Mouse (Mus musculus) liver, embryonic 16.5 days (tissue): ENCODE measurements around the gene Rtl10. TPM values are rescaled to one million over a fixed set of nuclear protein-coding genes. Genes with fewer than 3 reads are reported as not detected.

ENCODE experiments used
- ATAC-seq: fragments of 200-750 bp; cut with Nextera tagmentation; 2 replicates; pipeline ENCODE4 v1.8.0; 2017; ENCODE audit warnings: low read depth, mild to moderate bottlenecking, moderate number of reproducible peaks, moderate library complexity
- H3K27ac ChIP-seq: fragments of 300-500 bp; sonication (generic); 2 replicates; pipeline ENCODE4 v1.5.1; 2014; ENCODE audit warnings: mild to moderate bottlenecking, low read length
- H3K27me3 ChIP-seq: fragments of 300-500 bp; sonication (generic); 2 replicates; pipeline ENCODE4 v1.6.1; 2014; ENCODE audit warnings: low read depth, low read length, mixed read lengths; ENCODE audit not compliant: control insufficient read depth, insufficient read depth
- H3K36me3 ChIP-seq: fragments of 300-500 bp; sonication (generic); 2 replicates; pipeline ENCODE4 v1.6.1; 2014; ENCODE audit warnings: mild to moderate bottlenecking; ENCODE audit not compliant: control insufficient read depth, insufficient read depth
- H3K4me1 ChIP-seq: fragments of 300-500 bp; sonication (generic); 2 replicates; pipeline ENCODE4 v1.6.1; 2014; ENCODE audit warnings: low read depth, low read length, mixed read lengths; ENCODE audit not compliant: control insufficient read depth
- H3K4me2 ChIP-seq: fragments of 300-500 bp; sonication (generic); 2 replicates; pipeline ENCODE4 v1.6.1; 2014; ENCODE audit warnings: low read depth, low read length, mixed read lengths
- H3K4me3 ChIP-seq: fragments of 300-500 bp; sonication (generic); 2 replicates; pipeline ENCODE4 v1.5.1; 2014; ENCODE audit warnings: low read depth, mild to moderate bottlenecking, low read length
- H3K9ac ChIP-seq: fragments of 300-500 bp; sonication (generic); 2 replicates; pipeline ENCODE4 v1.6.1; 2014; ENCODE audit warnings: low read depth, low read length
- H3K9me3 ChIP-seq: fragments of 300-500 bp; sonication (generic); replicated peaks from 2 replicates; pipeline ENCODE4 v1.6.1; 2016; ENCODE audit warnings: low read length; ENCODE audit not compliant: control insufficient read depth
- WGBS: fragments of 180-500 bp; shearing (Covaris S2); extraction: QIAGEN DNeasy Blood & Tissue Kit; methylation state at CpG from one replicate; pipeline ENCODE4 v1.1.7; 2014; ENCODE audit not compliant: insufficient replicate concordance; 5-methylcytosine and 5-hydroxymethylcytosine counted together
- polyA plus RNA-seq: library from polyadenylated mRNA; unstranded; fragments of >200 nt; fragmentation: Nextera tagmentation; extraction: Ambion mirVana; gene quantifications from 2 replicates; pipeline ENCODE4 v1.2.1, GENCODE M21; 2015

Rtl10 gene
- polyA plus RNA-seq, 1 experiment from 2014 or later = 0.54 TPM

DNA sequence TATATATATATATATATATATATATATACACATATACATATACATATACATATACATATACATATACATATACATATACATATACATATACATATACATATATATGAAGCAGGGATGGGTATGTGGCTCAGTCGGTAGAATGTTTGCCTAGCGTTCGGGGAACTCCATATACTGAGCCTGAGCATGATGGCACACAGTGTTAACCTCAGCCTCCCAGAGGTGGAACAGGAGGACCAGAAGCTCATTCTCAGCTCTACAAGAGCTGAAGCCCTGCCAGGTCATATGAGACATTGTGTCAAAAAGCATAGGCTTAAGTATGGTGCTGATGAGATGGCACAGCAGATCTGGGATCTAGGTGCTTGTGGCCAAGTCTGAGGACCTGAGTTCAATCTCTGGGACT, 8.4 kb upstream of the Rtl10 start:
- WGBS = 95% methylated on average over 3 of the region's 3 CpGs
- no peak overlapping the region for H3K4me3 ChIP-seq
- ATAC-seq = no peak

DNA sequence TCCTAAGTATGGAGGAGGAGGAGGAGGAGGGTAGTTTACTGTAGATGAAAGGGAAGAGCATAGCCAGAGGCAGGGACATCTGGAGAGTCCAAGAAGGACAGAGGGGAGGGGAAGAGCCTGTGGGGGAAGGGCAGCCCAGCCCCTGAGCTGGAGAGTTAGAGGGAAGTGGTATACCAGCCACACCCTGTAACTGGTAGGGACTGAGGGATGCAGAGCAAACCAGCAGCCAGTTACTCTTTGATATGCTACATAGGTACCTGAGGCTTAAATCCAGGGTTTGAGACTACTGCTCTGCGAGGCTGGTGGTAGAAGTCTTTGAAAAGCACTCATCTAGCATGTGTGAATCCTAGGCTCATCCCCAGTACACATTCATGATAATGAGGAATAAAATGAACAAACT, 7.8 kb upstream of the Rtl10 start:
- no peaks in the 10 kb centered on the region for H3K4me1 ChIP-seq

More for the DNA sequence above, 8.4 kb upstream of the Rtl10 start:
- H3K27ac ChIP-seq = no peak overlapping the region
- no peak overlapping the region for H3K9ac ChIP-seq
- no peaks in the 10 kb centered on the region for H3K36me3 ChIP-seq
- no peaks in the 10 kb centered on the region for H3K9me3 ChIP-seq
- no peaks in the 10 kb centered on the region for H3K27me3 ChIP-seq
- no peak overlapping the region for H3K4me2 ChIP-seq
- H3K4me1 ChIP-seq = no peaks in the 10 kb centered on the region

DNA sequence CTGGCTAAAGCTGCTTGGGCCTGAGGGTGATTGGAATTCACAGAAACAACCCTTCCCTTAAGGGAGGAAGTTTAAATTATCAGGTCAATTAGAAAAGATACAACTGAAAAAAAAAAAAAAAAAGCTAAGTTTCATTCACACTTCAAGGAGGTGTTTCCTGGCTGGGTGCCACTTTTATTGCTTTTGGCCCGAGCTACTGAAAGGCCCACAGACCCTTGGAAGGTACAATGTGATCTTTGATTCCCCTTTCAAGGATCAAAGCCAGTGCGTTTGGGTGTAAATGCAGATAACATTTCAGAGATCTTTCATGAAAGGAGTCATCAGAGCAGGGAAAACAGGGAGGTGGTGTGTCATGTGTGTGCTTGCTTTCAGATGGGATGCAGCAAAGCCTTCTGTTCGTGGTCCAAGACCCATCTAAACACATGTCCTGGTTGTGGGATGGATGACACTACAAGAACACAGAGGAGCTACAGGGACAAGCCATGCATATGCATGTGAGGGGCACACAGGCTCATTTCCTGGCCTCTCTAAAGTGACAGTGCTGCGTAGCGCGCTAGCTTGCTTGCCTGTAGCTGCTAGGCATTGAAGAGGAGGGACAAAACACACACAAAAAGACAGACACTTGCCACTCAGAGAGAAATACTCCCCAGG, 711 bp upstream of the Rtl10 start:
- H3K36me3 ChIP-seq = peaks cover 9% of the 10 kb centered on the region
- H3K27ac ChIP-seq = peak overlapping the region; percentile 73
- H3K9ac ChIP-seq = peak overlapping the region; percentile 89
- H3K9me3 ChIP-seq = no peaks in the 10 kb centered on the region
- peak; percentile 47 for ATAC-seq
- no peaks in the 10 kb centered on the region for H3K27me3 ChIP-seq
- 3% methylated on average over 6 of the region's 6 CpGs for WGBS
- H3K4me2 ChIP-seq = peak overlapping the region; percentile 92
- peaks cover 16% of the 10 kb centered on the region for H3K4me1 ChIP-seq
- peak overlapping the region; percentile 81 for H3K4me3 ChIP-seq

More for the DNA sequence above, 7.8 kb upstream of the Rtl10 start:
- WGBS = 45% methylated on average over 1 of the region's 1 CpGs
- Histone ChIP-seq H3K9ac (no peak overlapping the region), H3K9me3 (no peaks in the 10 kb centered on the region), H3K4me2 (no peak overlapping the region), H3K27ac (no peak overlapping the region), H3K4me3 (no peak overlapping the region), H3K36me3 (no peaks in the 10 kb centered on the region), H3K27me3 (no peaks in the 10 kb centered on the region)
- ATAC-seq = no peak

DNA sequence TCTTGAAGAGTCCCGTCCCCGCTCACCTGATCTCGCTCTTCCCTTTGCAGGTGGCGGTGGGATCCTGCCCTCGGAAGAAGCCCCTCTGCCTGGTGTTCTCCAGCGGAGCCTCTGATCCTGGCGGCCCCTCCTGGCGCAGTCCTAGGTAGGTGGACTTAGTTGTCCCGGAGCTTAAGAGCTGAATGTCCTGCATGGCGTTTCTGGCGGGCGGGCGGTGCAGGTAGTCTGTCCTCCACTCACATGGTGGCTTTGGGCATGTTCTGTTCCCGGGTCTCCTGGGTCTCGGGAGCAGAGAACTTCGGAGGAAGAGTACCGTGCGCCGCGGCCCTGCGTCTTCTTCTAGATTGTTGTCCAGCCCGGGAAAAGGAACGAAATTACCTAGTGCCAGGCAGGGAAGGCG, 295 bp downstream of the Rtl10 start:
- H3K27ac ChIP-seq = 0 out of 2 replicates have a peak overlapping the region, but pooled peaks have one; percentile 8
- H3K4me2 ChIP-seq = peak overlapping the region; percentile 92
- H3K27me3 ChIP-seq = no peaks in the 10 kb centered on the region
- peaks cover 9% of the 10 kb centered on the region for H3K36me3 ChIP-seq
- under 1% methylated on average over 24 of the region's 24 CpGs for WGBS
- peak overlapping the region; percentile 89 for H3K9ac ChIP-seq
- no peaks in the 10 kb centered on the region for H3K9me3 ChIP-seq
- peaks cover 16% of the 10 kb centered on the region for H3K4me1 ChIP-seq
- ATAC-seq = peak; percentile 30
- peak overlapping the region; percentile 81 for H3K4me3 ChIP-seq

DNA sequence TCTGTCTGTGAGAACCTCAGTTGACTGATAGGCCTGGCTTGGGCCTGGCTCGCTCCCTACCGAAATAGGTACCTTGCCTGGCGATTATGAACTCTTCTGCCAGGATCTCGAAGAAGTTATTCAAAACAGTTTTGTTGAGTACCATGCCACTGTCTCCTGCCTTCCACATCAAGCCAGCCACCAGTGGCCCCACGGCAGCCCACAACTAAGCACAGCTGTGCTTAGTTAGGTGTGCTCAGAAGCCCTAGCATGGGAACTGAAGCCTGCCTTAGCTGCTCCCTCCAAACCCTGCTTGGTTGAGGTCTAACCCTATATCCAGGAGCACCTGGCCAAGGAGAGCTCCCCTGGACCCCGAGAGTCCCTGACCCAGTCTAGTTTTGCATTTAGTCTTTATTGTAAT, 2.8 kb downstream of the Rtl10 start:
- WGBS = 81% methylated on average over 6 of the region's 6 CpGs
- peaks cover 9% of the 10 kb centered on the region for H3K36me3 ChIP-seq

DNA sequence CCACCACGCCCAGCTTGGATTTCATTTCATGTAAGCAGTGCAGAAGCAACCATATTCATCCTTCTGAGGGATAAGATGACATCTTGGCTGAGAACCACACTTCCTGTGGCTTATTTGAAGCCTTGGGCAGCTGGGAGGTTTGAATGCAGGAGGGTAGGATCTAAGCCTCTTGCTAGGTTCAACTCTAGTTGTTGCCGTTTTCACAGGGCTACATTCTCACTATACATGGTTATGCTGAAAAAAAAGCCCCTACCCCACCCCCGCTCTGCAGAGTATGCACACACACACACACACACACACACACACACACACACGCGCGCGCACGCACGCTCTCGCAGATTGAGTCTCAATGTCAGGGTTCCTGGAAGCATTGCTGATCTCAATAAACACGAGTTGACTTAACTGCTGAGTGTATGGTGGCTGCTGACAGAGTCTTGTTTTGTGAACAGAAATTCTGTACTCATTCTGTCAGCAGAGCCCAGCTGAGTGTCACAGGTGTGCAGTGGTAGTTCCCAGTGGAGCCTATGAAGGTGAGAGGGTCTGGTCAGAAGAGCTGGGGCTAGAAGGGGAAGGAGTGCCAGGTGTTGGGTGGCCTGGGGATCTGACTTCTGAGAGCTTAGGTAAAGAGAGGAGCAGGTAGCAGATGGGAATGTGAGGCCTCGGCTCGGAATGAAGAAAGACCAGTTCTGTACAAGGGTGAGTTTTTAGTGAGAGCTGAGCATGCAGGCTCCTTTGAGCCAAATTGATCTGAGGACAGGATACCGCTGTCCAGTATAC, 5.1 kb downstream of the Rtl10 start:
- ATAC-seq = no peak
- WGBS = 80% methylated on average over 14 of the region's 14 CpGs
- no peak overlapping the region for H3K4me3 ChIP-seq
- no peak overlapping the region for H3K9ac ChIP-seq
- peaks cover 9% of the 10 kb centered on the region for H3K36me3 ChIP-seq
- H3K4me1 ChIP-seq = peaks cover 10% of the 10 kb centered on the region
- H3K9me3 ChIP-seq = no peaks in the 10 kb centered on the region
- no peak overlapping the region for H3K4me2 ChIP-seq
- H3K27me3 ChIP-seq = no peaks in the 10 kb centered on the region
- no peak overlapping the region for H3K27ac ChIP-seq

More for the DNA sequence above, 2.8 kb downstream of the Rtl10 start:
- no peaks in the 10 kb centered on the region for H3K27me3 ChIP-seq
- H3K9ac ChIP-seq = no peak overlapping the region
- no peaks in the 10 kb centered on the region for H3K9me3 ChIP-seq
- no peak overlapping the region for H3K4me2 ChIP-seq
- peaks cover 16% of the 10 kb centered on the region for H3K4me1 ChIP-seq
- H3K4me3 ChIP-seq = no peak overlapping the region
- no peak for ATAC-seq
- no peak overlapping the region for H3K27ac ChIP-seq

DNA sequence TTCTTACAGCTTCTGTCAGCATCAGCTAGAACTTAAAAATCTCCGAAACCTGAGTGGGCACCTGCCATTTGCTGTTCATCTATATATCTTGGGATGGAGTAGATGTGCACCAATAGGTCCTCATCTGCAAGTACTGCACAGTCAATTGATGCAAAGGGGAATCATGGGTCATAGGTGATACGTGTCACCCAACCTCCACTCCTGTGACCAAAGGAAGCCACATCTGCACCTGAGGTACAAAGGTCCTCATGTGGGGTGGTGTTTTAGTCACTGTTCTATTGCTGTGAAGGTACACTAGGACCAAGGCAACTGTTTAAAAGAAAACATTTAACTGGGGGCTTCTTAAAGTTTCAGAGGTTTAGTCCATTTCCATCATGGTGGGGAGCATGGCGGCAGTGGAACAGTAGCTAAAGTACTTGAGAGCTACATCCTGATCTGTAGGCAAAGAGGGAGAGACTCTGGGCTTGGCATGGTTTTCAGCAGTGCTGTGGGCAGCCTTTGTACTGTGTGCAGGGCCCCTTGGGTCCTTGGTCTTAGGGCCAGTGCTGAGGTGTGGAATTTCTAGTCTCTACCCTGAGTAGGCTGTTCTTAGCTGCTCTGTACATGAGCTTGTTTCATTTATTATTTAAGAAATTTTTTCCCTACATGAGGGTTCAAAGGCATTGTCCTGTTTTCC, 8.0 kb downstream of the Rtl10 start:
- Histone ChIP-seq H3K36me3 (peaks cover under 1% of the 10 kb centered on the region; the same call in 1 of the 2 replicates), H3K4me3 (no peak overlapping the region), H3K4me2 (no peak overlapping the region), H3K4me1 (no peaks in the 10 kb centered on the region), H3K9me3 (no peaks in the 10 kb centered on the region), H3K27ac (no peak overlapping the region), H3K27me3 (no peaks in the 10 kb centered on the region), H3K9ac (no peak overlapping the region)
- WGBS = 85% methylated on average over 3 of the region's 3 CpGs
- ATAC-seq = no peak; the same call in 1 of the 2 replicates

DNA sequence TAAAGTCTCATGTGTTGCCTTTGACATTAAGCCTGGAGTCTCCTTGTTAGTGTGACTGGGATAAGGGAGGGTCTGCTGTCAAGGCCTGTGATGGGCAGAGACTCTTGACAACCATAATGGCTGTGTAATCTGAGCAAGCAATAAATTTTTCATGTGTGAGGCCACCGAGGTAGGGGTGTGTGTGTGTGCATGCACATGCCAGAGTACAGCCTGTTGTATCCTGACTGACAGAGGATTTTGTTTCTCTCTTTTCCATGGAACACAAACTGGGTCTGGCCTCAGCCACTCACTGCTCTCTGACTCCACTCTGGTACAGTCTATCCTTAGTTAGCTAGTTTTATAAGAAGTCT, 8.5 kb downstream of the Rtl10 start:
- H3K27me3 ChIP-seq = no peaks in the 10 kb centered on the region
- H3K4me3 ChIP-seq = no peak overlapping the region
- WGBS = 43% methylated on average over 1 of the region's 1 CpGs
- no peak overlapping the region for H3K27ac ChIP-seq
- no peaks in the 10 kb centered on the region for H3K4me1 ChIP-seq
- H3K9ac ChIP-seq = no peak overlapping the region
- no peaks in the 10 kb centered on the region for H3K9me3 ChIP-seq
- no peak overlapping the region for H3K4me2 ChIP-seq
- H3K36me3 ChIP-seq = no peaks in the 10 kb centered on the region
- ATAC-seq = no peak

DNA sequence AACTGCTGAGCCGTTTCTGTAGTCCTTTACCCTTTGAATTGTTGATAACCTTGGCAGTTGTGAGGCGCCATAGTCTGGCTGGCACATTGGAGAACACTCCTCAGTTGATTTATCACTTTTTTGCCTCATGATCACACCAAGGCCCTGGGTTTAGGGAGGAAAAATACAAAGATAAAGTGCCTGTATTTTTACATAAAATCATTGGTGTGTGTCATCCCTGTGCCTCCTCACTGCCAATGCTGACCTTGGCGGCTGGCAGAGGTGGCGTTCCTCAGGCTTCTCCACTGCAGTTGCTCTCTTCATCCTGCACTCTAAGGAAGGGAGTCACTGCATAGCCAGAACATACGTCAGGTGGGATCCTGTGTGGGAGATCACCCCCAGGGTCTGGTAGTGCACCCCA, 13.0 kb downstream of the Rtl10 start:
- H3K9me3 ChIP-seq = no peaks in the 10 kb centered on the region
- ATAC-seq = no peak
- H3K9ac ChIP-seq = no peak overlapping the region
- H3K27me3 ChIP-seq = no peaks in the 10 kb centered on the region
- H3K27ac ChIP-seq = no peak overlapping the region
- H3K36me3 ChIP-seq = no peaks in the 10 kb centered on the region
- WGBS = 69% methylated on average over 5 of the region's 5 CpGs
- H3K4me3 ChIP-seq = no peak overlapping the region
- no peaks in the 10 kb centered on the region for H3K4me1 ChIP-seq
- H3K4me2 ChIP-seq = no peak overlapping the region
